Mouse (Mus musculus) erythroblast, embryonic 14.5 days (primary cell): ENCODE results near the gene Thsd4. TPM values are rescaled to one million over a fixed set of nuclear protein-coding genes. Genes with fewer than 3 reads are reported as not detected.

Experiments
- H3K27me3 ChIP-seq: 2 replicates; pipeline ENCODE4 v1.6.1; 2012; ENCODE audit warnings: inconsistent platforms; ENCODE audit not compliant: control insufficient read depth
- H3K36me3 ChIP-seq: 2 replicates; pipeline ENCODE4 v1.6.1; 2012; ENCODE audit warnings: mild to moderate bottlenecking, inconsistent platforms; ENCODE audit not compliant: control insufficient read depth
- H3K4me1 ChIP-seq: 2 replicates; pipeline ENCODE4 v1.6.1; 2012; ENCODE audit warnings: inconsistent platforms; ENCODE audit not compliant: control insufficient read depth
- H3K4me3 ChIP-seq: replicated peaks from 2 replicates; pipeline ENCODE3; 2012; ENCODE audit warnings: moderate library complexity, mild to moderate bottlenecking, inconsistent platforms
- H3K9me3 ChIP-seq: 2 replicates; pipeline ENCODE4 v1.6.1; 2012; ENCODE audit warnings: low read length, inconsistent platforms, mixed read lengths; ENCODE audit not compliant: control insufficient read depth
- GATA1 ChIP-seq: IDR thresholded peaks from 2 replicates; pipeline ENCODE4 v1.6.1; 2012; ENCODE audit warnings: low read length, inconsistent platforms, mixed read lengths
- TAL1 ChIP-seq: IDR thresholded peaks from 3 replicates; pipeline ENCODE4 v1.6.1; 2012; ENCODE audit warnings: low read length, inconsistent platforms, mixed read lengths
- polyA plus RNA-seq: library from polyadenylated mRNA; stranded (reverse); fragments of >175 nt; gene quantifications from 2 replicates; pipeline ENCODE4 v1.2.3, GENCODE M21; 2012

Gene Thsd4
- polyA plus RNA-seq, 1 experiment = 0.01 TPM

- TF ChIP-seq TAL1 = no peak
- no peak for TF ChIP-seq GATA1
- H3K9me3 ChIP-seq = no peaks in the 10 kb centered on the region
- H3K4me1 ChIP-seq = no peaks in the 10 kb centered on the region
- H3K4me3 ChIP-seq = no peak overlapping the region
- H3K27me3 ChIP-seq = no peaks in the 10 kb centered on the region; the same call in 1 of the 2 replicates
- H3K36me3 ChIP-seq = no peaks in the 10 kb centered on the region
Measured at GRCm38 (mm10) chr9:59949511-59949910, 572.3 kb downstream of the Thsd4 start.

- no peak overlapping the region for H3K4me3 ChIP-seq
Measured at GRCm38 (mm10) chr9:59948691-59949250, 573.1 kb downstream of the Thsd4 start.

GRCm38 (mm10) chr9:59948226-59948625 is 573.6 kb downstream of the Thsd4 start:
- TF ChIP-seq GATA1 = no peak
- TF ChIP-seq TAL1 = no peak
- no peaks in the 10 kb centered on the region for H3K4me1 ChIP-seq
- H3K36me3 ChIP-seq = no peaks in the 10 kb centered on the region
- H3K9me3 ChIP-seq = no peaks in the 10 kb centered on the region
- H3K4me3 ChIP-seq = no peak overlapping the region
- no peaks in the 10 kb centered on the region; the same call in 1 of the 2 replicates for H3K27me3 ChIP-seq

More at GRCm38 (mm10) chr9:59948691-59949250, 573.1 kb downstream of the Thsd4 start:
- H3K4me1 ChIP-seq = no peaks in the 10 kb centered on the region
- no peaks in the 10 kb centered on the region; the same call in 1 of the 2 replicates for H3K27me3 ChIP-seq
- TF ChIP-seq TAL1 (no peak), GATA1 (no peak)
- no peaks in the 10 kb centered on the region for H3K36me3 ChIP-seq
- no peaks in the 10 kb centered on the region for H3K9me3 ChIP-seq

GRCm38 (mm10) chr9:59947271-59947670 is 574.6 kb downstream of the Thsd4 start:
- H3K4me1 ChIP-seq = no peaks in the 10 kb centered on the region
- no peak for TF ChIP-seq TAL1
- no peak for TF ChIP-seq GATA1
- H3K4me3 ChIP-seq = no peak overlapping the region
- H3K36me3 ChIP-seq = no peaks in the 10 kb centered on the region
- H3K9me3 ChIP-seq = no peaks in the 10 kb centered on the region
- H3K27me3 ChIP-seq = no peaks in the 10 kb centered on the region; the same call in 1 of the 2 replicates

GRCm38 (mm10) chr9:59945241-59945640 is 576.6 kb downstream of the Thsd4 start:
- TF ChIP-seq GATA1 (no peak), TAL1 (no peak)
- Histone ChIP-seq H3K36me3 (no peaks in the 10 kb centered on the region), H3K9me3 (no peaks in the 10 kb centered on the region), H3K4me1 (no peaks in the 10 kb centered on the region), H3K27me3 (peaks cover 3% of the 10 kb centered on the region), H3K4me3 (no peak overlapping the region)

GRCm38 (mm10) chr9:59943826-59944225 is 578.0 kb downstream of the Thsd4 start:
- TF ChIP-seq TAL1 (no peak), GATA1 (no peak)
- Histone ChIP-seq H3K27me3 (peaks cover 3% of the 10 kb centered on the region), H3K4me1 (no peaks in the 10 kb centered on the region), H3K9me3 (no peaks in the 10 kb centered on the region), H3K36me3 (no peaks in the 10 kb centered on the region), H3K4me3 (no peak overlapping the region)

- H3K4me1 ChIP-seq = no peaks in the 10 kb centered on the region
- TF ChIP-seq TAL1 = no peak
- TF ChIP-seq GATA1 = no peak
- H3K27me3 ChIP-seq = peaks cover 3% of the 10 kb centered on the region
- H3K9me3 ChIP-seq = no peaks in the 10 kb centered on the region
- no peaks in the 10 kb centered on the region for H3K36me3 ChIP-seq
- H3K4me3 ChIP-seq = no peak overlapping the region
Measured at GRCm38 (mm10) chr9:59942501-59943085, 579.3 kb downstream of the Thsd4 start.

- Histone ChIP-seq H3K9me3 (no peaks in the 10 kb centered on the region), H3K36me3 (no peaks in the 10 kb centered on the region), H3K4me3 (no peak overlapping the region), H3K4me1 (no peaks in the 10 kb centered on the region), H3K27me3 (peaks cover 3% of the 10 kb centered on the region)
- TF ChIP-seq GATA1 = no peak
- no peak for TF ChIP-seq TAL1
Measured at GRCm38 (mm10) chr9:59941885-59942350, 579.9 kb downstream of the Thsd4 start.

- no peak overlapping the region for H3K4me3 ChIP-seq
- no peaks in the 10 kb centered on the region for H3K9me3 ChIP-seq
Measured at GRCm38 (mm10) chr9:59940913-59941884, 580.6 kb downstream of the Thsd4 start.

More at GRCm38 (mm10) chr9:59940913-59941884, 580.6 kb downstream of the Thsd4 start:
- no peak for TF ChIP-seq GATA1
- no peak for TF ChIP-seq TAL1
- Histone ChIP-seq H3K36me3 (no peaks in the 10 kb centered on the region), H3K27me3 (peaks cover 3% of the 10 kb centered on the region), H3K4me1 (no peaks in the 10 kb centered on the region)
